ENCODE assay signal across 21 mouse cellular contexts in the genomic region with DNA sequence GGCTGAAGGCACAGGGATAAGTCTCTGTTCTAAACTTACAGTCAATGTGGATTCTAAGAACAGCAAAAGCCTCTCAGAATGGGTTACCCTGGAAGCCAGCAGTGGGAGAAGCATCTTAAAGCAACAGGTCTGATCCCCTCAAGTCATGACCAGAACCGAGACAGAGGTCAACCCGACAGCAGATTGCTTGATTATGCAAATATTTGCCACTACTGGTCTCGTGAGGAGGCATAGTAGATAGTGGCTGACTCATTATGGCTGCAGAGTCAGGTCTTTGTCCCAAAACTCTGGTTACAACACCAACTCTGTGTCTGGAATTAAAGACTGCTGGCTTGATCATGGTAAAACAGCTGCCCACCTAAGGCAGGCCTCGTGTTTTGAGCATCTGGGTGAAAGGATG. TPM values are rescaled to one million over a fixed set of nuclear protein-coding genes. Genes with fewer than 3 reads are reported as not detected.
DNase-seq lines count a peak whose midpoint lies in the region; ATAC-seq and TF ChIP-seq lines count a peak whose summit lies in the region.
"Had no signal": no experiment of that assay in that cellular context is flagged by ENCODE, and none has a peak within 500 bp of the region (broad histone marks: within the 10 kb centered on the region; RNA-seq: fewer than 3 reads in every experiment).

No protein-coding gene starts in this region.

- 50% methylated on average over 4 of the region's 4 CpGs for WGBS in heart, embryonic 15.5 days

- intact Hi-C loops in heart, postnatal 14 days (cut with DNase I) = no loop called here

- H3K9ac ChIP-seq in heart, embryonic 15.5 days = no peak overlapping the region
- H3K9ac ChIP-seq: forebrain, embryonic 13.5 days; heart, embryonic 12.5 days; hindbrain, embryonic 15.5 days; intestine, embryonic 15.5 days; limb, embryonic 15.5 days; neural tube, embryonic 12.5 days had no signal

- no peak for ATAC-seq in heart, embryonic 15.5 days (replicated peaks; ENCODE audit: insufficient number of reproducible peaks, insufficient read depth, low FRiP score, low read depth)
- no peak for ATAC-seq in megakaryocyte, adult 5-6 weeks (ENCODE audit: poor library complexity, severe bottlenecking)
- ATAC-seq: forebrain, embryonic 13.5 days; intestine, embryonic 15.5 days had no signal

- H3K27ac ChIP-seq in heart, embryonic 15.5 days = 0 out of 2 replicates have a peak overlapping the region, but pooled peaks have one; percentile 9
- peak overlapping the region; percentile 94 for H3K27ac ChIP-seq in bone marrow macrophage, adult 2 months (ENCODE audit: insufficient read depth, low read depth, low read length)
- H3K27ac ChIP-seq: forebrain, embryonic 13.5 days; hindbrain, embryonic 15.5 days; intestine, embryonic 15.5 days; limb, embryonic 15.5 days; neural tube, embryonic 12.5 days; stomach, postnatal 0 days had no signal

- no peak for TF ChIP-seq CTCF in bone marrow macrophage, adult 2 months (IDR thresholded peaks at IDR 0.05; ENCODE audit: low read depth, low read length)

- TF ChIP-seq POLR2A in bone marrow macrophage, adult 2 months (IDR thresholded peaks at IDR 0.05; ENCODE audit: borderline replicate concordance, low read depth, low read length) = no peak

- H3K4me1 ChIP-seq in heart, embryonic 15.5 days (replicated peaks) = peaks cover 44% of the 10 kb centered on the region
- peaks cover 72% of the 10 kb centered on the region for H3K4me1 ChIP-seq in megakaryocyte, embryonic 14.5 days
- H3K4me1 ChIP-seq in bone marrow macrophage, adult 2 months (ENCODE audit: control insufficient read depth, insufficient read depth, low read length) = peaks cover 73% of the 10 kb centered on the region
- H3K4me1 ChIP-seq: forebrain, embryonic 13.5 days; hindbrain, embryonic 15.5 days; limb, embryonic 15.5 days had no signal

- H3K27me3 ChIP-seq in heart, embryonic 15.5 days = no peaks in the 10 kb centered on the region
- H3K27me3 ChIP-seq in megakaryocyte, embryonic 14.5 days (replicated peaks) = peaks cover 35% of the 10 kb centered on the region
- H3K27me3 ChIP-seq in splenic B cell, adult 2 months (ENCODE audit: control insufficient read depth, insufficient read depth, low read length, poor library complexity, severe bottlenecking) = no peaks in the 10 kb centered on the region
- H3K27me3 ChIP-seq: forebrain, embryonic 13.5 days; heart, embryonic 12.5 days; hindbrain, embryonic 15.5 days; intestine, embryonic 15.5 days; limb, embryonic 15.5 days; neural tube, embryonic 12.5 days had no signal

- no peak overlapping the region for H3K4me3 ChIP-seq in heart, embryonic 15.5 days
- peak overlapping the region; percentile 21 for H3K4me3 ChIP-seq in megakaryocyte, embryonic 14.5 days (replicated peaks)
- peak overlapping the region; percentile 45 for H3K4me3 ChIP-seq in bone marrow macrophage, adult 2 months (ENCODE audit: insufficient read depth, low read length)
- H3K4me3 ChIP-seq: forebrain, embryonic 13.5 days; heart, embryonic 12.5 days; hindbrain, embryonic 15.5 days; intestine, embryonic 15.5 days; limb, embryonic 15.5 days; neural tube, embryonic 12.5 days had no signal

- no peak overlapping the region for H3K4me2 ChIP-seq in heart, embryonic 15.5 days
- H3K4me2 ChIP-seq: forebrain, embryonic 13.5 days; hindbrain, embryonic 15.5 days; intestine, embryonic 15.5 days; limb, embryonic 15.5 days; neural tube, embryonic 12.5 days had no signal

- DNase-seq in heart, postnatal 14 days = no peak
- peak; percentile 38 for DNase-seq in splenic B cell, adult 2 months (ENCODE audit: low read depth, low spot score)
- no peak for DNase-seq in frontal cortex, postnatal 14 days (ENCODE audit: low spot score in 2 of 2)
- DNase-seq: adrenal gland, adult 2 months; B cell, adult 2 months; cerebellum, adult 2 months; cerebellum, postnatal 36 days; kidney, adult 8-10 months; left cerebral cortex, postnatal 4 days; midbrain, embryonic 14.5 days had no signal

- no peaks in the 10 kb centered on the region for H3K9me3 ChIP-seq in heart, embryonic 15.5 days (replicated peaks)
- no peaks in the 10 kb centered on the region for H3K9me3 ChIP-seq in megakaryocyte, embryonic 14.5 days
- H3K9me3 ChIP-seq: forebrain, embryonic 13.5 days; heart, embryonic 12.5 days; hindbrain, embryonic 15.5 days; intestine, embryonic 15.5 days; limb, embryonic 15.5 days; neural tube, embryonic 12.5 days had no signal

- H3K36me3 ChIP-seq in heart, embryonic 15.5 days = no peaks in the 10 kb centered on the region
- no peaks in the 10 kb centered on the region for H3K36me3 ChIP-seq in megakaryocyte, embryonic 14.5 days (replicated peaks; ENCODE audit: low read length)
- H3K36me3 ChIP-seq in splenic B cell, adult 2 months (ENCODE audit: control insufficient read depth, insufficient read depth, low read length, poor library complexity, severe bottlenecking) = no peaks in the 10 kb centered on the region; the same call in 1 of the 2 replicates
- H3K36me3 ChIP-seq: heart, embryonic 12.5 days; hindbrain, embryonic 15.5 days; intestine, embryonic 15.5 days; limb, embryonic 15.5 days had no signal

RNA-seq across cellular contexts. Expression of gene Rassf2, which starts 11.9 kb away (rescaled TPM):
- 9.2 and 13.9 TPM in 2 replicates for polyA plus RNA-seq in heart, embryonic 15.5 days (2015; fragmentation: Nextera tagmentation; extraction: Ambion mirVana)
- total RNA-seq in heart, postnatal 14 days (2021) = 10 to 100 TPM; 13.7 to 17.8 TPM
- polyA plus RNA-seq in megakaryocyte, embryonic 14.5 days (2012; ENCODE audit: insufficient read depth, low replicate concordance) = 2.8 and 5.4 TPM in 2 replicates
- total RNA-seq in megakaryocyte, adult 5-6 weeks (2015) = 62.4 and 70.2 TPM in 2 replicates
- total RNA-seq in megakaryocyte, adult 5-6 weeks (2017) = 113 and 118 TPM in 2 replicates
- polyA plus RNA-seq in bone marrow macrophage, adult 2 months (2012; ENCODE audit: insufficient read depth, insufficient read length, missing spikeins) = 136 and 155 TPM in 2 replicates
